Mouse (Mus musculus): ENCODE results near the gene Cdkn2c.

Cdkn2c gene

DNA sequence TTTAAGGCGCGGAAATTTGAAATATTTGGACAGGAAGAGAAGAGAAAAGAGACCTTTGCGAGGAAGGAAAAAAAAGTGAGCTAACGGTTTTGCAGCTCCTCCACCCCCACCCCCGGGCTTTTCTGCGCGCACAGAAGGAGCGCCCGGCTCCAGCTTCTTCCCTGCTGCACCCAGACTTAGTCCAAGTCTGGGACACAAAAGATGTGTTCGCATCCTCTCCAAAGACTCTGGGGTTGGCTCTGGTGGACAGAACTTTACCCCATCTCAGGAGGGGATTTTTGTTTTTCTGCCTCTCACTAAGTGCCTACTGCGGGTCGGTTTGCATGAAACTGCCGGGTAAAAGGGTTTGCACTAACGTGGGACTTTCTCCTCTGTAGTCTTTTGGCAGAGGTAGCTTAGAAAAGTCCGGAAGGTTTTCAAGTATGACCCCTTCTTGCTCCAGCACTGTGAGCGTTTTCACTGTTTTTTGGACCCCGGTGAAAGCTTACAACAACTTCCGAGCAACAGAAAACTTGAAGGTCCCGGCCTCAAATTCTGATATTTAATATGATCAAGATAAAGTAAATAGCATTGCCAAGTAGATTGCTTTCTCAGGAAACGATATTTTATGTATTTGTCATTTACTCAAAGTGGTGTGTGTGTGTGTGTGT lies 9.0 kb downstream of the Cdkn2c start:
- no peak for DNase-seq (ENCODE audit: extremely low read depth, insufficient read length, low spot score)

DNA sequence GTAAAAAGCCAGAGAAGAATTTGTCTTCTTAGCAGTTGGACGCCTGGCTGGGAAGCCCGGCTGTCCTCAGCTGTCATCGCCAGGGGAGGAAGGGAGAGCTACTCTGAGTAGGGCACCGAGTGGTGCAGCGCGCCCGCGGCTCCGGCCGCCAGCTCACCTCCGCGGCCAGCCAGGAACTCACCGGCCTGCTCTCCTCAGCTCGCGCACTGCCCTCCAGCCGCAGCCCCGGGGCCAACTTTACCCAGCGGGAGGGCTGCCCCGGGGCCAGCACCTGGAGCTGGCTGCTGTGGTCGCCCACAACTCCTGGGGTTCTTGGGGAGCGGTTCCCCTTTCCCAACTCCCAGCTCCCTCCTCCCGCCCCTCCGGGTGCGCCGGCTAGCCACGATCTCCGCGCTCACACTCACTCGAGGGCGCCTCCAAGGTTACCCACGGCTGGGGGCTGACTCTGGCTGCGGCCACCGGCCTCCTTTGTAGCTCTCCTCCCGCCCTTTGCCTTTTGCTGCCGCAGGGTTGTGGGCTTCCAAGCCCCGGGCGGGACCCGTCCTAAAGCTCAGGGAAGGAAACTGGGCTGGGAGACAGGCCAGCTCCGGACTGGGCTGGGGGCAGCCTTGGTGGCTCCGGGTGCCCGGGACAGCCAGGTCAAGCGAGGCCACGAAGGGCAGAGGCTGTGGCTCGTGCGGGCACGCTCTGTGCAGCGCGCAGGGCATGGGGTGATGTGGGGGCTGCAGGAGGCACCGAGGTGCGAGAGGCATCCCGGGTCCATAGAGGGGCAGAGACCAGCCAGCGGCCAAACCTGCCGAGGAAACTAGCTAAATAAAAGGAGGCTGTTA lies 9.8 kb downstream of the Cdkn2c start:
- peak; percentile 81 for DNase-seq (ENCODE audit: extremely low read depth, insufficient read length, low spot score)

DNA sequence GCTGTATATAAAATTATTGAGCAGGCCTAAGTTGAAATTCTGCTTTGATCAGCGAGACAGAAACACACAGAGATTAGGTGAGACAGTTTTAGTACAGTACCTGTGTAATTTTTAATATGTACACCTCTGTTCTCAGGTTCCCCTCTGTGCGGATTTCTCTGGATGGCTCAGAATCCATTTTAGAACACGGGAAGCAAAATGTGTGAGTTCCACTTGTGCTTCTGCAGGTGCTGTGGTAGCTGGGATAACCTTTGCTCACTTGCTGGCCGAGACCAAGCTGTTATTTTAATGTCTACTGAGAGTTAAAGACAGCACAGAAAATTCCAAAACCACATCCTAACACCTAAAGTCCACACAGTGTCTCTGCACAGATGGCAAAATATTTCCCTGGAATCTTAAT lies 10.7 kb downstream of the Cdkn2c start:
- DNase-seq (ENCODE audit: extremely low read depth, insufficient read length, low spot score): no peak

DNA sequence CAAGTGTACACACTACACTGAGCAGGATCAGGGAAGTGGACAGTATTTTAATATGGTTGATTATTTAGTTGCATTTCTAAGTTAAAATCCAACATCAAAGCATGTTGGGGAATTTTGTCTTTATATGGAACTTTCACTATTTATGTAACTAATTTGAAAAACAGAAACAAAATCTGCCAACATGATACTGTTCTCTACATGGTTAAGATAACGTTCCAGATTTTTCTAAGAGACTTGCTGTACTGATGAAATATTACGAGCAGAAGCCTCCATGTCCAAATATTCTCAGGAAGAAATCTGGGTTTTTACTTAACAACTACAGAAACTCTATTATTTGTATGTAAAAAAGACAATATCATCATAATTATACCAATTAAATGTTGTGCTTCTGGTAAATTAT lies 11.3 kb downstream of the Cdkn2c start:
- no peak for DNase-seq (ENCODE audit: extremely low read depth, insufficient read length, low spot score)

DNA sequence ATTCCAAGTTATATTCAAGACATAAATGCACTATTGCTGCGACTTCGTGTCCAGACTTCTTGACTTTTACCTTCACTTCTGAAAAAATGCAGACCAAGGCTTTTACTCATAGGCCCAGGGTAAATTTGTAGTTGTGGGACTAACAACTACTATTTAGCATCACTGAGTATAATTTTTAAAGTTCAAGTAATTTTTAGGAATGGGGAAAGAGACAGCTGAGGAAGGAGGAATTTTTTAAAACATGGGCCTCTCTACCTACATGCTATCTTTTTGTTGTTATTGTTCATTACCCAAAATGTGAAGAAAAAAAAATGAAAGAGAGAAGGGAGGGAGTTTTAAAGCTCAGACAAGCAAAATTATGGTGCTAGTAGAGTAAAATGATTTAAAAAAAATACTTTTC lies 12.3 kb downstream of the Cdkn2c start:
- DNase-seq (ENCODE audit: extremely low read depth, insufficient read length, low spot score): no peak

DNA sequence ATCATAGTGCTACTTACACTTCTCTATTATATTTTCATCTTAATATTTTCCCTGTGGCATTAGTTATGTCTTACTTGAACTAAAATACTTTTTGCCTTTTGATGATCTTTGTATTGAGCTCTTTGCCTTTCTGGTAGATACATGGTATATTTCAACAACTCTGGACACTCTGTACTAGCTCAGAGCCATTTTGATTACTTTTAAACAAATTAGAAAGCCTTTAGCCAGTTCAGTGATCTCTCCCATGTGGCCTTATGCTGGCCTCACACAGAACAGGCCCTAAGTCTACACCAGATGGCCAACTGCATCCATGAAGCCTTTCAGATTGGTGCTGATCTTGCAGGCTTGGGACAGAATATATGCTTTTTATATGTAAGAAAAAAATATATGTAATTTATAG lies 13.7 kb downstream of the Cdkn2c start:
- no peak for DNase-seq (ENCODE audit: extremely low read depth, insufficient read length, low spot score)

DNA sequence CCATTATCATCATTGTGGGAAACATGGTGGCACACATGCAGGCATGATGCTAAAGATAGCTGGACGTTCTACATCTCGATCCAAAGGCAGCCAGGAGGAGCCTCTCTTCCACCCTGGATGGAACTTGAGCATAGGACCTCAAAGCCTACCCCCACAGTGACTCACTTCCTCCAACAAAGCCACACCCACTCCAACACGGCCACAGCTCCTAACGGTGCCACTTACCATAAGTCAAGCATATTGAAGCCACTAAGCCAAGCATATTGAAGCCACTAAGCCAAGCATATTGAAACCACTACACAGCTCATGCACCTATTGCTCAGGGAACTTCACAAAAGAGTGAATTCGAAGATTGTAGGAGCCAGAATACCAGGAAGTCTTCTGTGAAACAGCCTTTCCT lies 17.7 kb downstream of the Cdkn2c start:
- DNase-seq (ENCODE audit: extremely low read depth, insufficient read length, low spot score): no peak

- DNase-seq (ENCODE audit: extremely low read depth, insufficient read length, low spot score): no peak
Observed at GRCm38 (mm10) chr4:109647281-109647680, 19.7 kb downstream of the Cdkn2c start.

- no peak for DNase-seq (ENCODE audit: extremely low read depth, insufficient read length, low spot score)
Observed at GRCm38 (mm10) chr4:109641451-109641850, 25.5 kb downstream of the Cdkn2c start.

DNA sequence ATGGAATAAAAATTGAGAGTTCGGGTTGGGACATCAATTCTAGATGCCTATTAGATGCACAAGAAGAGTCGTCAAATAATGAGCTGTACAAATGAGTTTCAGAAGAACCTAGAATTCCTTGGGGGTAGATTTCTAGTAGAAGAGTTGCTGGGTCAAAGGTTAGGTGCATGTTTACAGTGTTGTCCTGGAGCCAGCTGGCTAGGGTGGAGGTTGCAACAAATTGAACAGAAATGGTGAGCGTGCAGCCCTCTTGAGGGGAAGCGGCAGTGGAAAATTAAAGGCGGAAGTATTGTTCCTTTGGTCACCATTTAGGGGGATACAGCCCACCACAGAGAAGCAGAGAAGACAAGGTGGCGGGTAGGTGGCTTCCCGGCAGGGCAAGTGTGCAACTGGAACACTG lies 26.8 kb downstream of the Cdkn2c start:
- DNase-seq (ENCODE audit: extremely low read depth, insufficient read length, low spot score): no peak

- DNase-seq (ENCODE audit: extremely low read depth, insufficient read length, low spot score): no peak
Observed at GRCm38 (mm10) chr4:109639356-109639755, 27.6 kb downstream of the Cdkn2c start.

DNA sequence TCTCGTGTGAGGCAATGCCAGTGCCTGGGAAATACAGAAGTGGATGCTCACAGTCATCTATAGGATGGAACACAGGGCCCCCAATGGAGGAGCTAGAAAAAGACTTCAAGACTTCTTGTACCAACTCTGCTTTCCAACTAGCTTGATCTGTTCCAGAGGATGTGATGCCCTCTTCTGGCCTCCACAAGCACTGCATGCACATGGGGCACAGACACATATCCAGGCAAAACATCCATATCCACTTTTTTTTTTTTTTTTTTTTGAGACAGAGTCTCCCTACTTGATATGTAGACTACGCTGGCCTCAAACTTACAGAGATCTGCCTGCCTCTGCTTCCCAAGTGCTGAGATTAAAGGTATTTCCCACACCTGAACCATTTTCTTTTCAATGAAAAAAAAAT lies 32.0 kb downstream of the Cdkn2c start:
- no peak for DNase-seq (ENCODE audit: extremely low read depth, insufficient read length, low spot score)

GRCm38 (mm10) chr4:109631029-109631428 lies 36.0 kb downstream of the Cdkn2c start:
- no peak for DNase-seq (ENCODE audit: extremely low read depth, insufficient read length, low spot score)

DNA sequence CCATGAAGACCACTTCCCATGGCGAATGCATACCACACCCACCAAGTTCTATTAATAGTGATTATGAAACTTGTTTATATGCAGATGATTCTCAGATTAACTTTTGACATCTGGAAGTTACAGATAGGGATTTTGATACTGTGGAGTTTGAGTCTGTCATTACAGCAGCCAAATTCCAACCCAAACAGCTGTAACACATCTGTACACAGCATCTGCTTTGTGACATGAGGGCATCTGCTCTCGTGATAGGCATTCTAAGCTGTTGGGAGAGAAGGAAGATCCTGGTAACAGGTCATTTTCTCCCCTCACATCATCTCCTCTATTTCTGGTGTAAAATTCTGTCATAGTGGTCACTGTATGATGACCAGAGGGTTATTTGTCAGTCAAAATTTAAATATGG lies 36.8 kb downstream of the Cdkn2c start:
- DNase-seq (ENCODE audit: extremely low read depth, insufficient read length, low spot score): no peak

GRCm38 (mm10) chr4:109612596-109612995 lies 54.4 kb downstream of the Cdkn2c start:
- DNase-seq (ENCODE audit: extremely low read depth, insufficient read length, low spot score): no peak

All from 3134 (cell line).